Mouse (Mus musculus) frontal cortex, adult (tissue): ENCODE results near the gene Slit1.

Source experiments
- ATAC-seq: cut with Nextera tagmentation; 2 replicates; pipeline ENCODE4 v1.9.2; 2017; ENCODE audit warnings: mild to moderate bottlenecking, moderate library complexity, mixed read lengths; ENCODE audit not compliant: low TSS enrichment

Gene Slit1

DNA sequence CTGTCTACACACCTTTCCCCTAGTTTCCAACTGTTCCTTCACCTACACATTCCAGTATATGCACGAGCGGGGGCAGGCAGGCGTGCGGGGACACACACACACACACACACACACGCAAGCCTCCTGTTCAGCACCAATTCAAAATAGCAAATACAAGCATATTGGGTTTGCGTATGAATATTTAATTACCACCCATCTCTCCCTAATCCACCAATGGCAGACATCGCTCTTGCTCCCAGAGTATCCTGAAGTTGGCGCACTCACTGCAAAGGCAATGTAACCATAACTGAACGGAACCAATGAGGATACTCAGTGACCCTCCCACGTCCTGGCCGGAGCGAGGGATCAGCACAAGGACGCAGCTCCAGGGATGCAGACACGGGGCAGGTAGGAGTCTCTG is 86.8 kb downstream of the Slit1 start:
- ATAC-seq, result no peak

DNA sequence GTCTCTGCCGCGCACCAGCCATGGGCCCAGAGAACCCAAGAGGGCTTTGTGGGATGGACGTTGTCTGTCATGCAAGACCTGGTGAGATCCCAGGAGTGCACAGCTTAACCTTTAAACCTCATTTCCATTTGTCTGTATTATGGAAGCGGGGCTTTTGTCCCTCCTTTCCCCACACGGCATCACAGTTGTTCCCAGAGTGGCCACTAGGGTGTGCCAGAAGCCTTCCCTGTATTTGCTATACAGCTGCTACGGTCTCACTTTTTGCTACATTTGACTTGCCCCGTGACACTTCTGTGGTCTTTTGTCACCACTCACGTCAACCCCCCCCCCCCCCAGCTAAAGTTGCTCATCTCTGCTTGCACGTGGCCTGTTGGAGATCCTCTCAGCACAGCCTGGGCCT is 87.5 kb downstream of the Slit1 start:
- ATAC-seq, result peak; percentile 46

DNA sequence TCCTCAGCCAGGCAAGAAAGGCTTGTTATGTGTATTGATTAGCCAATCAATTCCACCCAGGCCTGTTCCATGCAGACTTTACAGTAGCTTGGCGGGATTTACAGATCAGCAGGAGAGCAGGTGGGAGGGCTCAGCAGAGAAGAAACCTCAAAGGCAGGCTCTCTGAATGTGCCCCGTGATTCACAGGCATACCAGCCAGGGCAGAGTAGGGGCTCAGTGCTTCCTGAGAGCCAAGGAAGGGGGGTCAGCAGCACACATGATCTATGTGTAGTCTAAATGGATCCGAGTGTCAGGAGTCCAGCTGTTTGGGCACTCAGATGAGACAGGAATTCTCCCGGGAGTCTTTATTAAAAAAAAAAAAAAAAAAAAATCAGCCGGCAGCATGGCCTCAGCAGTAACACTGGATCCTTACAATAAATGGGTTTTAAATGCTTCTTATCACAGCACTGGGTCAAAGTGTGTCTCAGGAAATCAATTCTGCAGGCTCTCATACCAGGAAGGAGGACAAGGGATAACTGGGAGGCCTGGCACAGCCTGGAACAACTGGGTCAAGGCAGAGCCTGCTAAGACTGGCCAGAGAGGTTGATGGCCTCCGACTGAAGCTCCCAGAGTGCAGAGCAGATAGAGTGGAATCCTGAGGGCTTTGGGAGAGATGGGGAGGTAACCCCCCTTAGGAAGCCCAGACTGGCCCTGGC is 88.2 kb downstream of the Slit1 start:
- no peak for ATAC-seq

DNA sequence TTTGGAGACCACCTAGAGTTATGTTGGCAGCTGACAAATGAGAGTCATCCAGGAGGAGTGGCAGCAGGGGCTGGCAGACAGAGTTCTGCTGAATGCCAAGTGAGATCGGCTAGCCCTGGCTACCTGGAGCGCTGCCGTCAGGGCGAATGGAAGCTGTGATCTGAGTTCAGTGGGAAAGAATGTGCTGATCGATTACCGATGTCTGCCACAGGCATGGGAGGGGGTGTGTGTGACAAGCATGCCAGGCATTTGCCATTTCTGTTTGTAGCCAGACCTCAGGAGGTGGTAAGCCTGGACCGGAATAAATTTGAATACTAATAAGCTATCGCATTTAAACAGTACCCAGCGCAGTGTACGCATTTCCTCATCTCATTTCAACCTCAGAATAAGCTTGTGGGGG is 91.5 kb downstream of the Slit1 start:
- no peak for ATAC-seq

DNA sequence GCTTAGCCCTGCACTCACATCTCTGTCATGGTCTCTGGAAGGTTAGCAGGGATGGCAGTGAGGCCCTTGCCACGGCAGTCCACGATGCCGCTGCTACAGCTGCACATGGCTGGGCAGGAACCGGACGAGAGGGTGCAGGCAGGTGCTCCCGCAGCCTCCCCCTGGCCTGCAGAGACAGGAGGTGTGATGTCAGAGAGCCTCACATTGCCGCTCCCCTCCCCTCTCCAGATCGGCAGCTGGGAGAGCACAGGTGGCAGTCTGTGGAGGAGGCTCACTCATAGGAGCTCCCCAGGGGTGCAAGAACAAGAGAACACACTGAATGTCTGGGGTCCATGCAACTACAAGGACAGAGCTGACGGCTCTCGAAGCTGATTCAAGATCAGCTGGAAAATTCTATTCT is 94.1 kb downstream of the Slit1 start:
- ATAC-seq, result 0 out of 2 replicates have a peak, but pooled peaks have one; percentile 14

DNA sequence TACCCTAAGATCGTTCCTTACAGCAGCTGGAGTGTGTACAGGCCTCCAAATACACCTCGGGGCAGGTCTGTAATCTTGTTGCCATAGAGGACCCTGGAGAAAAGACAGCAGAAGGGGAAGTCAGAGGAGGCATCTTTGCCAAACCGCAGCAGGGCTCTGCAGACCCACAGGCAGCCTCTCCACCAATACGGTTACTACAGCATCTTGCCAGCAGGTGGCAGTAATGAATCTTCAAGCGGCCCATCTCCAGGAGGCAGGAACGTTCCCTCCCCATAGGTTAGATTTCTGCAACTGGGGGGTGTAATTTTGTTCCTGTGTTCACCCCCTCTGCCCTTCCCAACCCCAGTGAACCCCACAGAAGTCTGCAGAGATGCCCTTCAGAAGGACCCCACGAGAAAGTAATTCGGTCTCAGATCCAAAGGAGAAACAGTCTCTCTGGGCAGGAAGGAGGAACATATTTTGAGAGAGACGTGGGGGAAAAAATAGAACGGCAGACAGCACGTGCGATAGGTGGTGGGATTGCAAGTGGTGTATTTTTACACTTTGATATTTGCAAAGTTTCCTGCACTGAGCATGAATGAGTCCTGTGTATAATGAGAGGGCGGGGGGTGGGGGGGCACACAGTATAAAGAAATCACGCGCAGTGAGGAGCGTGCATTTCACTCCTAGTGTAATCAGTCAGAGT is 96.4 kb downstream of the Slit1 start:
- ATAC-seq, result peak; percentile 72

DNA sequence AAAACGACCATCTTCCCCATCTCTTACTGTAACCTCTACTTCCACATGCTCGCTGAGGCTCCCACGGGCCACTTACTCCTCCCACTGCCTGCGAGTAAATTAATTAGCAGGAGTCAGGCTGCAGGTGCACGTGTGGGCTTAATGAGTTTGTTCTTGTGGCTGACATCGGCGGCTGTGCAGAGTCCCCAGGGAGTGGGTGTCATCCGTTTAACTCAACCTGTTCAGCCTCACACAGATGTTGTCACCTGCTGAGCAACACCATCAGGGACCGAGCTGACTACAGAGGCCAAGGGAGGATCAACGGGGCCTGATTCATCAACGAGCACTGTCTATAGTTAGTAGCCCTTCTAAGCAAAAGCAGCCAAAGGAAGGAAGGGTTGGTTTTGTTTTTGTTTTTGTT is 100.5 kb downstream of the Slit1 start:
- ATAC-seq, result no peak

DNA sequence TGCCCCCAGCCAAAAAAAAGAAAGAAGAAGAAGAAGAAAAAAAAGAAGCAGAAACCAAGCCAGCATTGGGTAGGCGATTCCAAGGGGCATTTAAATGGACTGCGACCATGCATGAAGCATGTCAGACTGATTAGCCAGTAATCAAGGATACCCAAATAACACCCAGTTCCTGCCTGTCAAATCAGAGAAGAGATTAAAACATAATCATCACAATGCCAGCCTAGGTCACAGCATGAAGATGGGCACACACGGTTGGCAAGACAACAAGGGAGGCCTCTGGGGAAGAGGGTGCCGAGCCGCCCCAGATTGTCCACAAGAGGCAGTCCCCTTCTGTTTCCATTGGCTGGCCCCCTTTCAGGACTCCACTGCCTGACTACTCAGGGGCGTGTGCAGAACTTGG is 108.5 kb downstream of the Slit1 start:
- ATAC-seq, result no peak

DNA sequence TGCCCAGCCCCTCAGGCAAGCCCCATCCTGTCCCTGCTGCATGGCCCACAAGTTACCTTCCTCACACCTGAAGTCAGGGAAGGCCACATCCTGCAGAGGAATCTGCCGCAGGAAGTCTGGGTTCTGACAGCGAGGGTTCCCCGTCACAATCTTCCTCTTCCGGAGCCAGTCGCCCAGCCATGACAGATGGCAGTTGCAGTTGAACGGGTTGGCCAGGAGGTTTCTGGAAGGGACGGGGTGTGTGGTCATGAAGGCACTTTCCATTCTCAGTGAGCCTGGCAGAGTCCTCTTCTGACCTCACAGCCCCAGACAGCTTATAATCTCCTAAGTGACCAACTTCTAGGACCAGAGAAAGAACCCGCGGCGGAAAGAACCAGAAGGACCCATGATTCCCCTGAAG is 109.4 kb downstream of the Slit1 start:
- ATAC-seq, result no peak

DNA sequence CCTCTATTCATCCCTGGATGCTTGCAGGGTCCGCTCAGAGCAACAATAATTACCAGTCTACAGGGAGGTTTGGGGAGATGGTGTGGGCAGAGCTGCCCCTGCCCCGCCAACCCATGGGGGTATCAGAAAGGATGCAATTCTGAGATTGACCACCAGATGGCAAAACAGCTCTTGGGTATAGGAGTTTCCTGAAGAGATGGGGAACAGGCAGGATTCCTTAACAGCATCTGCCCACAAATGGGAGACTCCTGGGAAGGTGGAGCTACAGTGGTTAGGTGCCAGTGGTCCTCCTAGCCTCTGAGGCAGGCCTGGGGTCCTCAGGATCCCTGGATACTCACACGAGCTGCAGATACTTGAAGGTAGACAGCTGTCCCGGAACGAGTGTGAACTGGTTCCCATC is 113.9 kb downstream of the Slit1 start:
- ATAC-seq, result peak; percentile 88

DNA sequence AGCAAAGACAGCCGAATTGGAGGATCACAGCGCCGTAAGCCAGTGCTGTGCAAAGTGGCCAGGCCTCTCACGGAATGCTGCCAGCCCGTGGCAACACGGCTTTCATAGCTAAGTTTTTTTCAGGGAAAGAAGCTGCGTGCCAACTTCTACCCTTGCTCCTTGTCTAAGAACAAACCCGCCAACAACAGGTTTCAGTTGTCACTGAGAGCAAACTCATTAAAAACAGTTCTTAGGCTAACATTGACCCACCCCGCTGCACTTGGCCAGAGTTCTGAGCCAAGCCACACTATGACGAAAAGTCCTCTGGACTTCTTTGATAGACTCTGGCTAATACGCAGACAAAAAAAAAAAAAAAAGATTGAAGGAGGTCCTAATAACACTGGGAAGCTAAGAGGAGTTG is 114.5 kb downstream of the Slit1 start:
- no peak for ATAC-seq

DNA sequence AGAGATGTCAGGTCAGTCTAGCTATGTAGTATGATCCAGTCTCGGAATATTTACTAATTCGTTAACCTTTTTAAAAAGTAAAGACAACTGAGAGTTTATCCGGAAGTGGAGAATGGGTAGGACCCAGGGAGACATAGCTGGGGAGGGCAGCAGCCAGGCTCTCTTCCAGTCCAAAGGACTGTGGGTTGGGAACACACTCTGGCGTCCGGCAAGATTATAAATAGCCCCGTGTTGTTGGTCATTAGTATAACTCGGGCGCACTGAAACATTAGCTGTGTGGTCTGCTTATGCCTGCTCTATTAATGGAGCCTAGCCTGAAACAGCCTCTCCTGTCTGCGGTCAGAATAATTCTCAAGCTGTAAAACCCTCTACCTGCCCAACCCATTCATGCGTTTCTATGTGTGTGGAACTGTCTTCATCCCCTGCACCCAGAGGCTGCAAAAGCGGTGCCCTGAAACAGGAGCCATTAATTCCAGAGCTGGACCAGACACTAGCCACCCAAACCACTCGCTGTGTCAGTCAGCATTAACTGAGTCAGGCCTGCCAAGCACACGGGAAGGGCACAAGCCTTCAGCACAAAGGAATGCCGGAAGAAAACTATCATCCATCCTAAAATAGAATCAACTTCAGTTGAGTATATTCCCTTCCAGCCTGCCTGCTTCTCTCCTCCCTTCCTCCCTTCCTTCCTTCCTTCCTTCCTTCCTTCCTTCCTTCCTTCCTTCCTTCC is 122.9 kb downstream of the Slit1 start:
- ATAC-seq, result no peak

DNA sequence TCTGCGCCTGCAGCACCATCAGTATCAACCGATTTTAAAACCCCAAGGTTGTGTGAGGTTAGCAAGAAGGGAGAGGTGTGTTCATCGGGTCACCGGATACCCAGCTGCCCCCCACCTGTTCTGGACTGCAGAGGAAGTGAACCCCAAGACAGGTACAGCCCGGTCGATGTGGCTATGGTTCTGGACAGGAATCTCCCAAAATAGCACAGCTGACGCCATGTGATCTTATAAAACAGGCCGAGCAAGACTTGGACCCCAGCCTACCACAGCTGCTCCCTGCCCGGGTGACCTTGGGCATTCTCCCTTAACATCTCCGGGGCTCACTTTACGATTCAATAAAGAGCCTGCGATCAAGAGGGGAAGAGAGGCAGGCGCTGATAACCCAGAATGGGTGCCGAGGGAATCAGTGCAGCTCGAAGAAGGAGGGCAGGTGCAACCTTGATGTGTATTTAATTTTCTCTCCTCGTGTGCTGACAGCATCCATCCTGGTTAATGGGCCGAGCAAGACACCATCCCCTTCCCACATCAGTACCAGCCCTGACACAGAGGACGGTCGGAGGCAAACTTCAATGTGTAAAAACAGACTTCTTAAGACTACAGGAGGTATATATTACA is 124.6 kb downstream of the Slit1 start:
- no peak for ATAC-seq

DNA sequence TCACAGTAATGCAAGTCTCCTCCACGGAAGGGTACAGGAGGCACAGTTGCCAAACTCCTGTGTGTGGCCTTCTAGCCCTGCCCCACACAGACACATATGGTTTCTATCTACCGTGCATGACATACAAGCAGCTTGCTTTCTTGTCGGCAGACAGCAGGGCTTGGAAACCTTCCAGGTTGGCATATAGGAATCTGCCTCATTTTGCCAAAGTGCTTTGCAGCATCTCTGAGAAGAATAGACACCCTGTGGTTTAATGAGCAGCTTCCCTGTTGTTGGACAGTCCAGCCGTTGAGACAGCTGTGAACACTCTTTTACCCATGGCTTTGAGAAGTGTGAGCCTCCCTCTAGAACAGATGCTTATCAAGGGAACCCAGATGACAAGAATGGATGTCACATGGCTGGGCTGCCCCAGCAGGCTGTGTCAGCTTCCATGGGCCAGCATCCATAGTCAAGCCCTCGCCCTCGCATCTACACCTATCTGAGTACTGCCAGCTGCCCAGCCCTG is 125.3 kb downstream of the Slit1 start:
- peak; percentile 36; the same call in 1 of the 2 replicates for ATAC-seq

DNA sequence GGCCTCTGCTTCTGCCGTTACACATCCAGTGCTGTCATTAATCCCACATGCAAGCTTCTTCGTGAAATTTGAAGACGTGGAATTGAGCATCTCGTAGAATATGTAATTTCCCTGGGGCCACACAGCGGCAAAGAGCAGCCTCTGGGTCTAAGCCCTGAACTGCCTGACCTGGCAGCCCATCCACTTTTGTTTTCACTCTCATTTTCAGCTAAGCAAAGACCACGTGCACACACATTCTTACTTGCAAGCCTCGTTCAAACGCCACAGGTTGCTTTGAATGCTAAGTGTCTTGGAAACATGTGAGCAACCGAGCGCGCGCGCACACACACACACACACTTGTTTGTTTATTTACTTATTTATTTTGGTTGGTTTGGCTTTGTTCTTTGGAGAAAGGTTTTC is 126.4 kb downstream of the Slit1 start:
- ATAC-seq, result no peak

DNA sequence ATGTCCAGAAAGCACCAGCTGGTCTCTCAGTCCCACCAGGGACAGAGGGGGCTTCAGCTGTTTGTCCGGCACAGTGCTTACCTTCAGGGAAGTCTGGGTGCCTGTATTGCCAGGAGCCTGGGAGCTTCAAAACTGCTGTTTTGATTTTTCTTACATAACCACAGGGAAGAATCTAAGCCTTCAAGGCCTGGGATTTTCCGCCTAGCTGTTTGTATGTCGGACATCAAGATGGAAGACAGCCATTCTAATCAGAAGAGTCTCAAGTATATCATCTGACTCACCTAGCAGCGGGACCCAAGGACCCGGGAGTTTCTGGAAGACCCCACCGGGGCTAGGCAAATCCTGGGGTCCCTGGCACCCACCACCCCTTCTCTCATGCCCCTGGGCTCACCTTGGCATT is 127.2 kb downstream of the Slit1 start:
- no peak for ATAC-seq

DNA sequence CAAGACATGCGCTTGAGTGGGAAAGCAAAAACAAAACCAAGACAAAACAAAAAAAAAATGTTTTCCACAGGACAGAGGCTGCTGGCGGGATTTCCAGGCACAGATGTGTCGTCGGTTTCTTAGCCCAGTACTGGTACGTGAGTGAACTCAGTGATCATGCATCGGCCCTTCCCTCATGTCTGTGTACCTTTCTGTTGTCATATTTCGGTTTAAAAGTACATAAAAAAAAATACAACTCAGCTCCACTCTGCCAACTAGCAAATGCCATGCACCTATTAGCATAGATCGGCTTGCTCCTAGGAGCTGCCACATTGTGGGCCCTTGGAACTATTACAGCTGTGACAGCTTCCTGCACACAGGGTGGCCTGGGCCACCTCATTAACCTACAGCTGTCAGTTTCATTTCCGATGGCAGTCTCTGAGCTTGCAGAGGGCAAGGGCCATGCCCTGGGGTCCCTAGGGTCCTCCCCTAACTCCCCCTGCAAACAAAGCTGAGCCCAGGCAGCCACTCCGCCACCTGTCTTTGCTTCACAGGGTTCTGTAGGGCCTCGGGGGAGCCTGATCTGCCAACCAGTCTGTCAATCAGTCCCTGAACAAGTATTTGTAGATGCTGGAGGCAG is 127.8 kb downstream of the Slit1 start:
- no peak for ATAC-seq

DNA sequence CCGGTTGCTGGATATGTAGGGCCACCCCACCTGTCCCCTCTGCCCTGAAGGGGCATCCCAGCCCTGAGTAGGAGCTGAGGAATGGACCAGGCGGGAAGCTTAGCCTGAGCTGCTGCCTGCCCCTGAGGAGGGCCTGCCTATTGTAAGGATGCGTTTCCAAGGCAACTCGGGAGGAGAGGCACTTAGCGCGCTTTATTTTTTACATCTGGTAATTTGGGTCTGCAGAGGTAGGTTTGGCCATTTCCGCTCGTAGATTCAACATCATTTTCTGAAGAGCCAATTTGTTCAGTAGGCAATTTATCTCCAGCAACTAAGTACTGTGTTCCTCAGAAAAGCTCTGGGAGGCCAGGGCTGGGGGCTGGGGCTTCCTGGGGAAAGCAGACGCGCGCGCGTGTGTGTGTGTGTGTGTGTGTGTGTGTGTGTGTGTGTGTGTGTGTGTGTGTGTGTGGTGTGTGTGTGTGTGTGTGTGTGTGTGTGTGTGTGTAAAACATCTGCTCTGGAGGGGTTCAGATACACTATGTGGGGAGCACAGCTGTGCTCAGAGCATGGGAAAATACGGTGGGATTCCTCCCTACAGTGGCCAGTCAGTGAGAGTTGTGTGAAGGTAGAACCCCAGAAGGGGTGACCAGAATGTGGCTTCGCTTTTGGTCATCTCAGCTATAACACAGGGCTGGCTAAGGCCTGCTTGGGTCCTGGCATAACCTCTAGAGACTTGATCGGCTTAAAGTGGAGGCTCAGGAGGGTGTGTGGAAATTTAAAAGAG is 130.0 kb downstream of the Slit1 start:
- ATAC-seq, result no peak

DNA sequence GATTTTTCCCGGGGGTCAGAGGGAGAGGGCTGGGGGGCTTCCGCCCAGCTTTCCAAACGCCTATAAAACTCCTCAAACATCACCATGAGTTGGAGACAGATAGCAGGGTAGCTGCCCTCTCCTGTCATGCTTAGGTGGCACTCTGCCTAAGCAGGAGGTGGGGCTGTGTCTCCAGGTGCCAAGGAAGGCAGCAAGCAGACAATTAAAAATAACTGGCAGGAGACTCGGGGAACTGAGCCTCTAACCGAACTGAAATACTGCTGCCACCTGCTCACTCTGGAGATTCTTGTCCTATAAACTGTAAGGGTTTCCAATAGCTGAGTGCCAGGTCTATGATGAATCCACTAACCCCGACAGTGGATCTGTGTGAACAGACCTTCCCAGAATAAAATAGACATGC is 131.8 kb downstream of the Slit1 start:
- ATAC-seq, result no peak

DNA sequence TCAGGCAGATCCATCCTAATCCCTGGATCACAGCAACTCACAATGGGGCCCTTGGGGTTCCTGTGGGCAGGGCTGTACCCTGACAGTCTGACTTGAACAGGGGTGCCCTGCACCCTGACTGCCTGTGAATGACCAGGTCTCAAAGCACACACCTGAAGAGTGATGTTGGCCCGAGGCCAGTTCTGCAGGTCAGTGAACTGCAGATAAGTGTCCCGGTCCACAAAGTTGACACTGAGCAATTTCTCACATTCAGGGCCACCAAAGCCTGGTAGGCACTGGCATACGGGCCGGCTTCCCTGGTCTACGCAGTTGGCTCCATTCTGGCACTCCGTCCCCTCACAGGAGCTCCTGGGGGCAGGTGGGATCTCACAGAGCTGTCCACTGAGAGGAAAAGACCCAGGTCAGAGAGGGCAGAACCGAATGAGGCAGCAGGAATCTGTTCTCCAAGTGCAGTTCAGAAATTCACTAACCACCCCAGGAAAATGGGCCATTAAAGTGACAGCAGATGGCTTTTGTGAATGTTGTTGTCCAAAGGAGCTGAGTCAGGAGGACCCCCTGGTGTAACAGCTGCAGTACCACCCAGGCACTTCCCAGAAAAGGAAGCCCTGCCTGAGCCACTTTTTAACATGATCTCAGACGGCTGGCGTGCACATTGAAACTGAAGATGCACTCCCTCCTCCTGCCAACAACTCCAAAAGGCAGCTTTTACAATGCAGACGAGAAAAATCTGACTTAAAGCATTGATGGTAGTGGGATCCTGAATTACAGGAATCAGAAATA is 137.1 kb downstream of the Slit1 start:
- peak; percentile 76 for ATAC-seq
